Mouse (Mus musculus): ENCODE data around the gene Ly6g6c. TPM values are rescaled to one million over a fixed set of nuclear protein-coding genes. Genes with fewer than 3 reads are reported as not detected.

Ly6g6c gene
- polyA plus RNA-seq (2011; ENCODE audit: insufficient read depth, insufficient read length, low replicate concordance, missing spikeins), result 1.6 and 1.7 TPM in 2 replicates

DNA sequence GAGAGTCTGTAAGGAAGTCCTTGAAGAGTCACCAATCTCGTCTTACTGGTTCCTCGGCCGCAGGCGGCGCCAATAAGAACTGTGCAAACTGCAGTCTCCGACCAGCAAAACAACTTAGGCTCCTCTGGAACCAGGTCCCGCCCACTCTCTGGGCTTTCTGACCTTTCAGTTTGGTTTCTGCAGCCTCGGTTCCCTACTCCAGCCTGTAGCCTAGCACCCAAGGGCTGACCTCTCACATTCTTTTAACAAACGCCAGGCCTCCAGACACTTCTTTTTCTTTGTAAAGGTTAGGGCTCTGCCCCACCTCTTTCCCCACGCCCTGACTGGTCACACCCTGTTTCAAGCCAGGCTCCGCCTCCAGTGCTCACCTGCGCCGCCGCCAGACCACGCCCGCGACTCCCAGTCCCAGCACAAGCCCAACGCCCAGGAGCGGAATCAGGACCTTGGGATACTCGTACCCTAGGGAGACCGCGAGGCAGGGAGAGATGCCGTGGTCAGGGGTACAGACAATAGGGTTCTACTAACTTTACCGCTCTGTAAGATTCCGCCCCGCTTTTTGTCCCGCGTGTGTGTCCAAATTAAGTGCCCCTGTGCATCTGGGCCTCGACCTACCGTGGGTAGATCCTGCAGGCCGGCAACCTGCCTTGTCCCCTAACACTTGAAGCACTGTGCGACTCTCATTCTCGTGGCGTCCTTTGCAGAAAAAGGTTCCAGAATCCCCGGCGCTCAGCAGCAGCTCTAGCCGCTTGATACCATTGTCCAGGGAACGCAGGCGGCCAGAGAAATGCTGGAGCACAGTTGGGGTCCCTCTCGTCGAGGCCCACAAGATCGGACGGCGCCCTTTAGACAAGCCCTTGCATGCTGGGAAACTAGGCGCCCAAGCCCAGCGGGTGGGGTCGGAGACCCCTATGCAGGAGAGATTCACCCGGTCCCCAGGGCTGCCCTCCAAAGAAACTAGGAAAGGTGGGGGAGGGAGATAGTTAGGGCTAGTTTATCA lies at the start of gene Ly6g6c:
TSS of gene Ly6g6c (plus strand) at position 438 of the 997 bp plus-strand sequence.
- TF ChIP-seq POLR2A (IDR thresholded peaks at IDR 0.05; ENCODE audit: borderline replicate concordance, control insufficient read depth, low read depth, low read length), result 0 out of 2 replicates have a peak, but pooled peaks have one; percentile 14
- no peak for TF ChIP-seq CTCF (IDR thresholded peaks at IDR 0.05; ENCODE audit: control insufficient read depth, insufficient read depth, low read length)
- Histone ChIP-seq H3K27ac (ENCODE audit: control insufficient read depth, insufficient read depth, low read depth, low read length, poor library complexity) (no peak within 1 kb of the TSS), H3K4me3 (replicated peaks; ENCODE audit: control insufficient read depth, low read depth, low read length) (peak within 1 kb of the TSS; percentile 35), H3K4me1 (ENCODE audit: control insufficient read depth, insufficient read depth, low read length) (no peaks in the 10 kb centered on the region; the same call in 1 of the 2 replicates)
- 2% methylated on average over 48 of the region's 48 CpGs for WGBS

DNA sequence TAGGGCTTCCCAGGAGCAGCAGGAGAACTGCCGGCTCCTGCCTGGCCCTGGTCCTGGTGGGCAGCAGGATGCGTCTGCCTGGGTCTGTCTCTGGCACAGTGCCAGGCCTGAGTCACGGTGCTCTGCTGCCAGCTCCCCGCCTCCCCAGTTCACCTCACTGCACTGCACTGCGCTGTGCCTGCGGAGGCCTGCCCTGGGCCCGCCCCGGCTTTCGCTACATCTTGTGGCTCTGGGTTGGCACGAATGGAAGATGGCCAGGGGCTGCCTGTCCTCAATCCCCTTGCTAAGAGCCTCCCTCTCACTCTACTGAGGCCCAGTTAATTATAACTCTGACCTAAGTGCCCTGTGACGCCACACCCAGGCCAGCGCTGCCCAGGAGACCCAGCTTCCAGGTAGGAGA lies 48.8 kb upstream of the Ly6g6c start, which contains the start of gene Vwa7:
TSS of gene Vwa7 (plus strand) at position 204 of the 400 bp plus-strand sequence.
- 40% methylated on average over 12 of the region's 12 CpGs for WGBS
- H3K27ac ChIP-seq (ENCODE audit: control insufficient read depth, insufficient read depth, low read depth, low read length, poor library complexity), result no peak within 1 kb of the TSS
- H3K4me1 ChIP-seq (ENCODE audit: control insufficient read depth, insufficient read depth, low read length), result no peaks in the 10 kb centered on the region
- TF ChIP-seq POLR2A (IDR thresholded peaks at IDR 0.05; ENCODE audit: borderline replicate concordance, control insufficient read depth, low read depth, low read length) (no peak), CTCF (IDR thresholded peaks at IDR 0.05; ENCODE audit: control insufficient read depth, insufficient read depth, low read length) (no peak)
- H3K4me3 ChIP-seq (replicated peaks; ENCODE audit: control insufficient read depth, low read depth, low read length), result no peak within 1 kb of the TSS

- Histone ChIP-seq H3K27ac (ENCODE audit: control insufficient read depth, insufficient read depth, low read depth, low read length, poor library complexity) (no peak overlapping the region), H3K4me1 (ENCODE audit: control insufficient read depth, insufficient read depth, low read length) (no peaks in the 10 kb centered on the region), H3K4me3 (replicated peaks; ENCODE audit: control insufficient read depth, low read depth, low read length) (no peak overlapping the region)
- 66% methylated on average over 10 of the region's 10 CpGs for WGBS
- TF ChIP-seq POLR2A (IDR thresholded peaks at IDR 0.05; ENCODE audit: borderline replicate concordance, control insufficient read depth, low read depth, low read length), result no peak
Observed at GRCm38 (mm10) chr17:35016791-35017705, 48.1 kb upstream of the Ly6g6c start.

DNA sequence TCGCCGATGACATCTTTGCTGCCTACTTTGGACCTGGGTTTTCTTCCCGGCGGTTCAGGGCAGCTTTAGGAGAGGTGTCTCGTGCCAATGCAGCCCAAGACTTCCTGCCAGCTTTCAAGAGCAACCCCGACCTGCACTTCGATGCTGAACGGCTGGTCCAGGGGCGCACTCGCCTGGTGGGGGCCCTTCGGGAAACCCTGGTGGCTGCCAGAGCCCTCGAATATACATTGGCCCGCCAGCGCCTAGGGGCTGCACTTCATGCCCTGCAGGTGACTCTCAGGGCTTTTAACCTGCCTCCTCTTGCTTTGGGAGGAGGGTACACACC lies 47.5 kb upstream of the Ly6g6c start:
- TF ChIP-seq CTCF (IDR thresholded peaks at IDR 0.05; ENCODE audit: control insufficient read depth, insufficient read depth, low read length) (no peak), POLR2A (IDR thresholded peaks at IDR 0.05; ENCODE audit: borderline replicate concordance, control insufficient read depth, low read depth, low read length) (no peak)
- H3K4me1 ChIP-seq (ENCODE audit: control insufficient read depth, insufficient read depth, low read length), result no peaks in the 10 kb centered on the region
- WGBS, result 46% methylated on average over 14 of the region's 14 CpGs
- no peak overlapping the region for H3K4me3 ChIP-seq (replicated peaks; ENCODE audit: control insufficient read depth, low read depth, low read length)
- no peak overlapping the region for H3K27ac ChIP-seq (ENCODE audit: control insufficient read depth, insufficient read depth, low read depth, low read length, poor library complexity)

GRCm38 (mm10) chr17:35018171-35018570 lies 47.0 kb upstream of the Ly6g6c start:
- no peaks in the 10 kb centered on the region; the same call in 1 of the 2 replicates for H3K4me1 ChIP-seq (ENCODE audit: control insufficient read depth, insufficient read depth, low read length)
- 82% methylated on average over 3 of the region's 3 CpGs for WGBS

GRCm38 (mm10) chr17:35019894-35020293 lies 45.3 kb upstream of the Ly6g6c start:
- peaks cover 2% of the 10 kb centered on the region for H3K4me1 ChIP-seq (ENCODE audit: control insufficient read depth, insufficient read depth, low read length)

More at GRCm38 (mm10) chr17:35018171-35018570, 47.0 kb upstream of the Ly6g6c start:
- no peak overlapping the region for H3K27ac ChIP-seq (ENCODE audit: control insufficient read depth, insufficient read depth, low read depth, low read length, poor library complexity)
- no peak overlapping the region for H3K4me3 ChIP-seq (replicated peaks; ENCODE audit: control insufficient read depth, low read depth, low read length)
- no peak for TF ChIP-seq POLR2A (IDR thresholded peaks at IDR 0.05; ENCODE audit: borderline replicate concordance, control insufficient read depth, low read depth, low read length)
- no peak for TF ChIP-seq CTCF (IDR thresholded peaks at IDR 0.05; ENCODE audit: control insufficient read depth, insufficient read depth, low read length)

DNA sequence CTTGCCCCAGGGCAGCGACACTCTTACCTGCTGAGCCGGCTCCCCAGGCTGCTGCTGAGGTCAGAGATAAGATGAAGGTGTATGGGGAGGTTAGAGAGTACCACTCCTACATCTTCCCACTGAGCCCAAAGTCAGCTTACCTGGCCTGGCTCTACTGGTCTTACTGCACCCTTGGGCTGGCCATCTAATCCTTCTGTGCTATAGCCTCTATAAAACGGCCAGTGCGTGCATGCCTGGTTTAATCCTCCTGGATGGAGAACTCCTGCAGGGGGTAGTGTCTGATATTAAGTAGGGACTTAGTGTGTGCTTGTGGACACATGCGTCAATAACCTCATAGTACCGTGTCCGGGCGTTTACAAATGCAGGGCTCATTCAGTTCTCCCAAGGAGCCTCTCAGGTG lies 44.6 kb upstream of the Ly6g6c start:
- H3K4me3 ChIP-seq (replicated peaks; ENCODE audit: control insufficient read depth, low read depth, low read length), result no peak overlapping the region
- peaks cover 2% of the 10 kb centered on the region for H3K4me1 ChIP-seq (ENCODE audit: control insufficient read depth, insufficient read depth, low read length)
- WGBS, result 90% methylated on average over 8 of the region's 8 CpGs
- TF ChIP-seq POLR2A (IDR thresholded peaks at IDR 0.05; ENCODE audit: borderline replicate concordance, control insufficient read depth, low read depth, low read length), result no peak
- no peak for TF ChIP-seq CTCF (IDR thresholded peaks at IDR 0.05; ENCODE audit: control insufficient read depth, insufficient read depth, low read length)
- H3K27ac ChIP-seq (ENCODE audit: control insufficient read depth, insufficient read depth, low read depth, low read length, poor library complexity), result no peak overlapping the region

More at GRCm38 (mm10) chr17:35019894-35020293, 45.3 kb upstream of the Ly6g6c start:
- WGBS, result 91% methylated on average over 11 of the region's 11 CpGs
- TF ChIP-seq CTCF (IDR thresholded peaks at IDR 0.05; ENCODE audit: control insufficient read depth, insufficient read depth, low read length), result no peak
- no peak for TF ChIP-seq POLR2A (IDR thresholded peaks at IDR 0.05; ENCODE audit: borderline replicate concordance, control insufficient read depth, low read depth, low read length)
- no peak overlapping the region for H3K4me3 ChIP-seq (replicated peaks; ENCODE audit: control insufficient read depth, low read depth, low read length)
- no peak overlapping the region for H3K27ac ChIP-seq (ENCODE audit: control insufficient read depth, insufficient read depth, low read depth, low read length, poor library complexity)
